Mouse (Mus musculus): ENCODE measurements around the gene Zfp821. TPM values are rescaled to one million over a fixed set of nuclear protein-coding genes. Genes with fewer than 3 reads are reported as not detected.
"Not testable (repeated sequence)": the region's sequence is repeated elsewhere in the genome, so short reads cannot be mapped to it uniquely, and the experiment has no call there.

The Zfp821 gene
- total RNA-seq, 2 experiments from 2014 or later: 44.6 to 46.8 TPM

GRCm38 (mm10) chr8:109714961-109715360 lies 9.6 kb downstream of the Zfp821 start:
- no peak for DNase-seq

- DNase-seq: no peak
Observed at GRCm38 (mm10) chr8:109725106-109725505, 19.8 kb downstream of the Zfp821 start.

GRCm38 (mm10) chr8:109731012-109731411 lies 25.7 kb downstream of the Zfp821 start:
- no peak for DNase-seq

- no peak for DNase-seq
Observed at GRCm38 (mm10) chr8:109734018-109734417, 28.7 kb downstream of the Zfp821 start.

GRCm38 (mm10) chr8:109736819-109737218 lies 31.5 kb downstream of the Zfp821 start:
- no peak for DNase-seq

- peak; percentile 73 to 76 for DNase-seq
Observed at GRCm38 (mm10) chr8:109737237-109738048, 32.1 kb downstream of the Zfp821 start, which contains the start of gene Atxn1l. Gene Atxn1l, minus strand, starts transcription at chr8:109737739.

- DNase-seq: no peak
Observed at GRCm38 (mm10) chr8:109738049-109738380, 32.7 kb downstream of the Zfp821 start.

GRCm38 (mm10) chr8:109747468-109748199 lies 42.3 kb downstream of the Zfp821 start:
- DNase-seq: no peak

- DNase-seq: no peak
Observed at GRCm38 (mm10) chr8:109750274-109750673, 44.9 kb downstream of the Zfp821 start.

- no peak for DNase-seq
Observed at GRCm38 (mm10) chr8:109750699-109751098, 45.4 kb downstream of the Zfp821 start.

- no peak for DNase-seq
Observed at GRCm38 (mm10) chr8:109751731-109752485, 46.6 kb downstream of the Zfp821 start.

GRCm38 (mm10) chr8:109754696-109755095 lies 49.4 kb downstream of the Zfp821 start:
- DNase-seq: no peak

GRCm38 (mm10) chr8:109755554-109755953 lies 50.2 kb downstream of the Zfp821 start:
- DNase-seq: not testable (repeated sequence)

GRCm38 (mm10) chr8:109756849-109757248 lies 51.5 kb downstream of the Zfp821 start:
- no peak for DNase-seq

GRCm38 (mm10) chr8:109759426-109759825 lies 54.1 kb downstream of the Zfp821 start:
- no peak for DNase-seq

- no peak for DNase-seq
Observed at GRCm38 (mm10) chr8:109760221-109760620, 54.9 kb downstream of the Zfp821 start.

- DNase-seq: no peak
Observed at GRCm38 (mm10) chr8:109764031-109764430, 58.7 kb downstream of the Zfp821 start.

GRCm38 (mm10) chr8:109766081-109766480 lies 60.7 kb downstream of the Zfp821 start:
- no peak for DNase-seq

GRCm38 (mm10) chr8:109773154-109773553 lies 67.8 kb downstream of the Zfp821 start:
- no peak for DNase-seq
